13 mouse cellular contexts compared by ENCODE assay signal in genomic region chr16:31188270-31188669, GRCm38 (mm10). TPM values are rescaled to one million over a fixed set of nuclear protein-coding genes. Genes with fewer than 3 reads are reported as not detected.
DNase-seq lines count a peak whose midpoint lies in the region; ATAC-seq and TF ChIP-seq lines count a peak whose summit lies in the region.
"Had no signal": no experiment of that assay in that cellular context is flagged by ENCODE, and none has a peak within 500 bp of the region (broad histone marks: within the 10 kb centered on the region; RNA-seq: fewer than 3 reads in every experiment).

No protein-coding gene starts in this region.

- H3K27me3 ChIP-seq in lung, embryonic 16.5 days (ENCODE audit: control insufficient read depth, insufficient read depth, low read depth, low read length) = no peaks in the 10 kb centered on the region
- H3K27me3 ChIP-seq: embryonic facial prominence, embryonic 12.5 days had no signal

- peak; percentile 83 for ATAC-seq in lung, embryonic 16.5 days (ENCODE audit: low read depth)
- ATAC-seq: intestine, embryonic 16.5 days had no signal

- TF ChIP-seq CTCF in gastrocnemius, adult 2 months (IDR thresholded peaks at IDR 0.05) = no peak
- TF ChIP-seq CTCF in embryonic fibroblast, embryonic 13.5 days (IDR thresholded peaks at IDR 0.05; ENCODE audit: borderline replicate concordance, insufficient read depth, low read length) = no peak

- H3K4me3 ChIP-seq in gastrocnemius, adult 2 months = no peak overlapping the region
- H3K4me3 ChIP-seq in lung, embryonic 16.5 days (ENCODE audit: low read length) = no peak overlapping the region
- no peak overlapping the region for H3K4me3 ChIP-seq in embryonic fibroblast, embryonic 13.5 days (ENCODE audit: insufficient read depth, low read length)
- H3K4me3 ChIP-seq: embryonic facial prominence, embryonic 12.5 days had no signal

- WGBS in lung, embryonic 16.5 days = 54% methylated on average over 6 of the region's 6 CpGs

- intact Hi-C loops in gastrocnemius, adult 2 months (cut with DNase I) = loop anchor here (5.0 kb wide), 1 partner anchor 1476 kb away; no protein-coding TSS in a partner anchor

- H3K27ac ChIP-seq in gastrocnemius, adult 2 months = peak overlapping the region; percentile 1; the same call in 1 of the 2 replicates
- peak overlapping the region; percentile 56; the same call in 1 of the 2 replicates for H3K27ac ChIP-seq in lung, embryonic 16.5 days (ENCODE audit: low read length)
- H3K27ac ChIP-seq in embryonic fibroblast, embryonic 13.5 days (ENCODE audit: insufficient read depth, low read length) = peak overlapping the region; percentile 97
- H3K27ac ChIP-seq: embryonic facial prominence, embryonic 12.5 days; kidney, postnatal 0 days had no signal

- H3K9me3 ChIP-seq in lung, embryonic 16.5 days (ENCODE audit: control insufficient read depth, low read length) = no peaks in the 10 kb centered on the region
- H3K9me3 ChIP-seq: embryonic facial prominence, embryonic 12.5 days had no signal

- 0 out of 2 replicates have a peak overlapping the region, but pooled peaks have one; percentile 2 for H3K4me2 ChIP-seq in lung, embryonic 16.5 days (ENCODE audit: low read depth, low read length)
- H3K4me2 ChIP-seq: embryonic facial prominence, embryonic 12.5 days had no signal

- H3K9ac ChIP-seq in lung, embryonic 16.5 days (ENCODE audit: low read length) = no peak overlapping the region
- H3K9ac ChIP-seq: embryonic facial prominence, embryonic 12.5 days had no signal

- no peak for TF ChIP-seq POLR2A in embryonic fibroblast, embryonic 13.5 days (IDR thresholded peaks at IDR 0.05; ENCODE audit: low read depth, low read length)

- H3K4me1 ChIP-seq in lung, embryonic 16.5 days (replicated peaks; ENCODE audit: control insufficient read depth, insufficient read depth, low read length) = peaks cover 56% of the 10 kb centered on the region
- peaks cover 26% of the 10 kb centered on the region for H3K4me1 ChIP-seq in embryonic fibroblast, embryonic 13.5 days (ENCODE audit: control insufficient read depth, insufficient read depth, low read length)

- no peak for DNase-seq in gastrocnemius, adult 2 months
- no peak for DNase-seq in gastrocnemius, postnatal 25 days
- DNase-seq in lung, postnatal 25 days (ENCODE audit: low spot score) = no peak
- DNase-seq in lung, postnatal 4 days = peak; percentile 23 to 69
- no peak for DNase-seq in adipocyte (ENCODE audit: low spot score)
- no peak for DNase-seq in T-cell, adult 2 months (ENCODE audit: low spot score)
- DNase-seq: adrenal gland, postnatal 36 days; cerebellum, postnatal 25 days had no signal

- no peaks in the 10 kb centered on the region for H3K36me3 ChIP-seq in lung, embryonic 16.5 days (ENCODE audit: control insufficient read depth, insufficient read depth, low read length)
- H3K36me3 ChIP-seq: embryonic facial prominence, embryonic 12.5 days had no signal

RNA-seq across cellular contexts. Expression of gene Acap2, which starts 12.8 kb away (rescaled TPM):
- 10 to 100 TPM in 1 of 2 experiments, 1 to 10 TPM in 1; 9.5 to 10.8 TPM for total RNA-seq in gastrocnemius, adult 2 months (2021)
- total RNA-seq in gastrocnemius, postnatal 25 days (2021) = 10 to 100 TPM in 1 of 2 experiments, 1 to 10 TPM in 1; 8.5 to 10.8 TPM
- 26.8 and 27.3 TPM in 2 replicates for polyA plus RNA-seq in lung, embryonic 16.5 days (2015; fragmentation: Nextera tagmentation; extraction: Ambion mirVana)
- 54.8 and 59.7 TPM in 2 replicates for polyA plus RNA-seq in embryonic fibroblast, embryonic 13.5 days (2011; ENCODE audit: insufficient read length, low read depth, missing spikeins)

Comparison
In these comparisons a context has a peak if more than half of its experiments do, and no peak if none do; other contexts are left out.
1. DNase-seq: peak in lung, postnatal 4 days (2 of 2); none in gastrocnemius, adult 2 months (single experiment), gastrocnemius, postnatal 25 days (single experiment), lung, postnatal 25 days (single experiment), adipocyte (single experiment) and T-cell, adult 2 months (single experiment).
2. H3K27ac ChIP-seq: peak in every context shown above with its lines; median percentile 97 in embryonic fibroblast, embryonic 13.5 days; 56 in lung, embryonic 16.5 days; 1 in gastrocnemius, adult 2 months.